Mouse (Mus musculus) forebrain, postnatal 0 days (tissue): ENCODE results near the gene Bin2. TPM values are rescaled to one million over a fixed set of nuclear protein-coding genes. Genes with fewer than 3 reads are reported as not detected.

Source experiments
- ATAC-seq: fragments of 200-750 bp; cut with Nextera tagmentation; 2 replicates; pipeline ENCODE4 v1.8.0; 2017; ENCODE audit warnings: mild to moderate bottlenecking, moderate library complexity
- DNase-seq: peaks from one replicate; pipeline ENCODE4 v3.0.0-alpha.2; 2015
- H3K27ac ChIP-seq: fragments of 300-500 bp; sonication (generic); 2 replicates; pipeline ENCODE4 v1.5.1; 2014; ENCODE audit warnings: low read depth, mild to moderate bottlenecking, antibody characterized with exemption, low read length, moderate library complexity, mixed read lengths
- H3K27me3 ChIP-seq: fragments of 300-500 bp; sonication (generic); 2 replicates; pipeline ENCODE4 v1.6.1; 2014; ENCODE audit warnings: mild to moderate bottlenecking, low read length, mixed read lengths; ENCODE audit not compliant: insufficient read depth
- H3K36me3 ChIP-seq: fragments of 300-500 bp; sonication (generic); 2 replicates; pipeline ENCODE4 v1.6.1; 2014; ENCODE audit warnings: mild to moderate bottlenecking, moderate library complexity; ENCODE audit not compliant: insufficient read depth
- H3K4me1 ChIP-seq: fragments of 300-500 bp; sonication (generic); 2 replicates; pipeline ENCODE4 v1.6.1; 2014; ENCODE audit warnings: antibody characterized with exemption; ENCODE audit not compliant: insufficient read depth
- H3K4me2 ChIP-seq: fragments of 300-500 bp; sonication (generic); 2 replicates; pipeline ENCODE4 v1.6.1; 2014; ENCODE audit warnings: low read depth, mild to moderate bottlenecking, moderate library complexity
- H3K4me3 ChIP-seq: fragments of 300-500 bp; sonication (generic); 2 replicates; pipeline ENCODE4 v1.5.1; 2014; ENCODE audit warnings: low read depth, low read length, mixed read lengths
- H3K9ac ChIP-seq: fragments of 300-500 bp; sonication (generic); 2 replicates; pipeline ENCODE4 v1.6.1; 2014; ENCODE audit warnings: mild to moderate bottlenecking
- H3K9me3 ChIP-seq: fragments of 300-500 bp; sonication (generic); 2 replicates; pipeline ENCODE4 v1.6.1; 2016; ENCODE audit warnings: low read length
- CTCF ChIP-seq: sonication (generic); IDR thresholded peaks from 2 replicates; pipeline ENCODE4 v1.5.1; 2016; ENCODE audit warnings: antibody characterized with exemption, control low read depth, low read depth
- WGBS: fragments of 180-500 bp; shearing (Covaris S2); extraction: QIAGEN DNeasy Blood & Tissue Kit; methylation state at CpG from one replicate; pipeline ENCODE4 v1.1.7; 2014; 5-methylcytosine and 5-hydroxymethylcytosine counted together
- polyA plus RNA-seq: library from polyadenylated mRNA; unstranded; fragments of >200 nt; fragmentation: Nextera tagmentation; extraction: Ambion mirVana; gene quantifications from 2 replicates; pipeline ENCODE4 v1.2.1, GENCODE M21; 2015
- total RNA-seq: library from RNA; depleted of rRNA; stranded (reverse); fragments of >200 nt; gene quantifications from 2 replicates; pipeline ENCODE4 v1.2.3, GENCODE M21; 2014

The Bin2 gene
- total and polyA plus RNA-seq, 2 experiments from 2014 or later = 1.4 TPM

DNA sequence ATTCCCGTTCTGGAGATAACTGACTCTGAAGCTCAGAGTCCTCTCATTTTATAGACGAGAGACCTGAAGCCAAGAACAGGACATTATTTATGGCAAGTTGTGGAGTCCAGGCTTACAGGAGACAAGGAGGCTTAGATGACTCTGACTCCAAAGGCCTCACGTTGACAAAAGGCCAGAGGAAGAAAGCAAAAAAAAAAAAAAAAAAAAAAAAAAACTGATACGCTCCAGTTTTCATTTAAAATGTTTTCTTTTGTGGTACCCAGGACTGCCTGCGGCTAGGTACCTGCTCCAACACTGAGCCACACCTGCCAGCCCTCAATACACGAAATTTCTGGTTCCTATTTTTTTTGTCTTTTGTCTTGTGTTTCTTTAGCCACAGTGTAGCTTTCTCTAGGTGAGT lies 1.9 kb downstream of the Bin2 start:
- H3K36me3 ChIP-seq = no peaks in the 10 kb centered on the region
- 70% methylated on average over 6 of the region's 6 CpGs for whole genome bisulfite sequencing
- H3K4me1 ChIP-seq = no peaks in the 10 kb centered on the region
- H3K27ac ChIP-seq = no peak overlapping the region
- H3K4me2 ChIP-seq = no peak overlapping the region
- H3K9me3 ChIP-seq = no peaks in the 10 kb centered on the region
- H3K4me3 ChIP-seq = no peak overlapping the region
- no peak overlapping the region for H3K9ac ChIP-seq
- TF ChIP-seq CTCF = no peak
- DNase-seq (no peak), ATAC-seq (no peak)
- no peaks in the 10 kb centered on the region for H3K27me3 ChIP-seq

DNA sequence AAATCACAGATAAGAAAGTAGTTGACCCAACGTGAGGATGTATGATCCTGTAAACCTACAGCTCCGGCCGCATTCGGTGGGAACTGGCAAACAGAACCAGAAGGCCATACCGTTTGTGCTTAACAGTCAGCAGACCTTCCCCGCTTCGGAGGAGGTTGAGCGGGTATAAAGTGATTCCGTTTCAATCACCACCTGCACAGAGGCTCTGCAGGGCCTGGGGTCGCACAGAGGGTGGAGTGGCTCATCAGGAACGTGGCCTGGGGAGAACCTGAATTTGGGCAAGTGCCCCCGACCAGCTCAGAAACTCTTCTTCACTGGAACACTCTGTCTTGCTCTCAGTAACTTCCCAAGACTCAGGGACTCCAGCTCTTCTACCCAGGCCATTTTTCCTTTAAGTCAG lies 2.5 kb downstream of the Bin2 start:
- H3K27ac ChIP-seq = no peak overlapping the region
- DNase-seq (no peak), ATAC-seq (no peak)
- H3K36me3 ChIP-seq = no peaks in the 10 kb centered on the region
- no peak for TF ChIP-seq CTCF
- H3K4me1 ChIP-seq = no peaks in the 10 kb centered on the region
- H3K4me3 ChIP-seq = no peak overlapping the region
- no peak overlapping the region for H3K9ac ChIP-seq
- WGBS = 46% methylated on average over 12 of the region's 12 CpGs
- H3K27me3 ChIP-seq = no peaks in the 10 kb centered on the region
- no peaks in the 10 kb centered on the region for H3K9me3 ChIP-seq
- H3K4me2 ChIP-seq = no peak overlapping the region

DNA sequence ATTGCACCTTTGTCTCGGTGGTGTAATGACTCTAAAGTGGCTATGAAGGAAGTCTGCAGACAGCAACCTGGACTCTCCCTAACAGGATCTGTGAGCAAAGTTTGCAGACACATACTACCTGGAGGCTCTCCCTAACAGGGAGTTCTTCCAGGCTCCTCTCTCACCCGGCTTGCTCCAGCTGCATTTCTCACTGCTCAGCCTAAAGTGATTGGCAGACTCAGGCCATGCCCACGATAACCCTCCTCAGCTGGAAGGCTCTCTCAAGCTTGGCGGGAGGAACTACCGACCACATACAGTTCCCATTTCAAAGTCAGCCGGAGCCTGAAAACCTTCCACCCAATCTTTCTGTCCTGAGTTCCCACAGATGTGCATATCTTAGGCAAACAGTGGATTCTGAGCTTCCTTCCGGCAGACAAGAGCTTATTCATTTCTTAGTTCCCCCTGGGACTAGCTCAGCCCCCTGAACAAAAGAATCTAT lies 3.1 kb downstream of the Bin2 start:
- Histone ChIP-seq H3K36me3 (no peaks in the 10 kb centered on the region), H3K9ac (no peak overlapping the region), H3K4me1 (no peaks in the 10 kb centered on the region), H3K4me3 (no peak overlapping the region), H3K27ac (no peak overlapping the region), H3K9me3 (no peaks in the 10 kb centered on the region), H3K4me2 (no peak overlapping the region), H3K27me3 (no peaks in the 10 kb centered on the region)
- ATAC-seq (no peak), DNase-seq (no peak)
- WGBS = 12% methylated on average over 7 of the region's 7 CpGs
- TF ChIP-seq CTCF = no peak

DNA sequence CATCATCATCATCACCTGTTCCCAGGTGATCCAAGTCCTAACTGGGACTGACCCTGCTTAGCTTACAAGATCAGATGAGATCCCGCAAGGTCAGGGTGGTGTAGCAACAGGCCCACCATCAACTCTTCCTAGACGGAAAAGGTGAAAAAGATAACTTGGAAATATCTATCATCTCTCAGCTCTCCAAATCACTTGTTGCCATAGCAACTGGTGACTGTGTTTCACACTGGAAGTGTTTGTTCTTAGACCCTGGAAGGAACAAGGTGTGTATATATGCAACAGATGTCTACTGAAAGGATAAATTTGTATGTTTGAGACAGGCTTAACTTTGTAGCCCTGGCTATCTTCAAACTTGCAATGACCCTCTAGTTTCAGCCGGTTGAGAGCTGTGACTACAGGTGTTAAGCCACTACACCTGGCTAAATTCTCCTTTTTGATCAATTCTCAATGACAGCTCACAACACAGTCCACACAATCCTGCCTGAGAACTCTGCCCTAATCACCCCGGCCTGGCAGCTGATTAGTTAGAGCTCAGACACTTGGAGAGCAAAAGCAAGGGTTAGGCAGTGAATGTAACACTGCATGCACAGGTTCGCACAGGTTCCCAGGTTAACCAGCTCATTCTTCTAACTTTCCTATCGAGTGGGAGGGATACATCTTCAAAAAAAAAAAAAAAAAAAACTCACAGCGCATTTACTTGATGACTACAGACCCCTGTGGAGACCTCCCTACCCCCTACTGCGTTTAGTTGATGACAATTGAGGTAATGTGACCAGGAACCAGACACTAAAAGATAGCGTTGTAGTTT lies 3.7 kb downstream of the Bin2 start:
- Histone ChIP-seq H3K4me2 (no peak overlapping the region), H3K9me3 (no peaks in the 10 kb centered on the region), H3K4me1 (no peaks in the 10 kb centered on the region), H3K4me3 (no peak overlapping the region), H3K9ac (no peak overlapping the region), H3K36me3 (no peaks in the 10 kb centered on the region), H3K27ac (no peak overlapping the region), H3K27me3 (no peaks in the 10 kb centered on the region)
- TF ChIP-seq CTCF = no peak
- WGBS = 36% methylated on average over 9 of the region's 9 CpGs
- peak; percentile 34 for DNase-seq
- no peak for ATAC-seq

DNA sequence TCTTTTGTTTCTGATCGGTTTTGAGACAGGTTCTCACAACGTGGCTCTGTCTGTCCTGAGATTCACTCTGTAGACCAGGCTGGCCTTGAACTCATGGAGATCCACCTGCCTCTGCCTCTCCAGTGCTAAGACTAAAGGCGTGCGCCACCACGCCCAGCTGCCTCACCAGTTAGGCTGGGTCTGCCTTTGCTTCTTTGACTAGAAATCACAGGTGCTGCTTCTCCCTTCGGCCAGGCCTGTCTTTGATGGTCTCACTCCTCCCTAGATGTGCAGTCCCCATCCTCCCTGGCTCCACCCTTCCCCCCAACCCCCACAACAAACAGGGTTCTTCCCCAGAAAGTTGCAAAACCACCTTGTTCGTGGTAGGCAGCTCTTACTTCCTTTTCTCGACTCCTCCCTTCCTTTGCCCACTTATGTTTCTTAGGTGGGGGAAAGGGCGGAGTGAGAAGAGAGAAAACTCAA lies 4.5 kb downstream of the Bin2 start:
- H3K27ac ChIP-seq = no peak overlapping the region
- no peaks in the 10 kb centered on the region for H3K4me1 ChIP-seq
- H3K9me3 ChIP-seq = no peaks in the 10 kb centered on the region
- ATAC-seq (no peak), DNase-seq (no peak)
- H3K4me2 ChIP-seq = no peak overlapping the region
- 87% methylated on average over 9 of the region's 9 CpGs for WGBS
- TF ChIP-seq CTCF = no peak
- no peaks in the 10 kb centered on the region for H3K27me3 ChIP-seq
- no peaks in the 10 kb centered on the region for H3K36me3 ChIP-seq
- no peak overlapping the region for H3K9ac ChIP-seq
- H3K4me3 ChIP-seq = no peak overlapping the region

DNA sequence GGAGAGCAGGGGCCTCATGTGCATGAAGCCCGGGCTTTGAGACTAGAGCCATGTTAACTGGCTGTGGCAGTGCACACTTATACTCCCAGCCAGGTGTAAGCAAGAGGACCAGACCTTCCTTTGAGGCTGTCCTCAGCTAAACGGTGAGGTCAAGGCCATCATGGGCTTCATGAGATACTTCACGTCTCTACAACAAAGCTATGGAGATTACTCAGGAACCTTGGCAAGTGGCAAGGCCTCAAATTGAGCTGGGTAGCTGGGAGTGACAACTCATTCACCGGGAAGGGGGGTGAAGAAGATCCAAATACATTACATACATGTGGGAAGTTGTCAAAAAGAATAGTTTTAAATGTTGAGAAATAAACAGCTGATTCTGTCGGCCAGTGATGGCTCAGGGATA lies 8.5 kb downstream of the Bin2 start:
- Histone ChIP-seq H3K27ac (no peak overlapping the region), H3K36me3 (no peaks in the 10 kb centered on the region), H3K9ac (no peak overlapping the region), H3K4me1 (no peaks in the 10 kb centered on the region), H3K27me3 (no peaks in the 10 kb centered on the region), H3K4me3 (no peak overlapping the region), H3K9me3 (no peaks in the 10 kb centered on the region), H3K4me2 (no peak overlapping the region)
- ATAC-seq = no peak
- no peak for DNase-seq
- no peak for TF ChIP-seq CTCF
- 91% methylated on average over 5 of the region's 5 CpGs for WGBS

DNA sequence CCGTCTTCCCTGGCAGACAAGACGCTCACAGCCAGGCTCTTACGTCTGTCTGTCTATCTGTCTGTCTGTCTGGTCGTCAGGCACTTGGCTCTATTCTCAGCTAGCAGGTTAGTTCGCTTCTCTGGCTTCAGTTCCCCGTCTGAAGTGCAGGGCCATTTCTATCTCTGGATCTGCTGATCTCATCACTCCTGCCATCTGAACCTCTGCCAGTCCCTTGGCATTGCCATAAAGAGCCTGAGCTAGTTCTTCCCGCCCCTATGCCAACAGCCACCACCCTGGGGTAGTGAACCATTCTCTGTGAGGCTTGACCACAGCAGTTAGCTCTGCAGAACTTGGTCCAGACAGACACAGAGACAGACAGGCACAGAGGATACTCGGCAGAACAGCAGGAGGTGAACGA lies 9.0 kb downstream of the Bin2 start:
- H3K27me3 ChIP-seq = no peaks in the 10 kb centered on the region
- H3K4me3 ChIP-seq = no peak overlapping the region
- H3K4me2 ChIP-seq = no peak overlapping the region
- no peaks in the 10 kb centered on the region for H3K9me3 ChIP-seq
- H3K4me1 ChIP-seq = no peaks in the 10 kb centered on the region
- H3K27ac ChIP-seq = no peak overlapping the region
- no peak for TF ChIP-seq CTCF
- ATAC-seq (no peak), DNase-seq (no peak)
- 72% methylated on average over 9 of the region's 9 CpGs for WGBS
- H3K9ac ChIP-seq = no peak overlapping the region
- no peaks in the 10 kb centered on the region for H3K36me3 ChIP-seq
